20 mouse cellular contexts compared by ENCODE assay signal in genomic region chr6:54496214-54496613, GRCm38 (mm10).
DNase-seq lines count a peak whose midpoint lies in the region; ATAC-seq lines count a peak whose summit lies in the region.
"Had no signal": no experiment of that assay in that cellular context is flagged by ENCODE, and none has a peak within 500 bp of the region (broad histone marks: within the 10 kb centered on the region; RNA-seq: fewer than 3 reads in every experiment).

No protein-coding gene starts in this region.

- H3K9ac ChIP-seq in kidney, embryonic 16.5 days (replicated peaks; ENCODE audit: low read length) = no peak overlapping the region
- H3K9ac ChIP-seq: embryonic facial prominence, embryonic 13.5 days; forebrain, embryonic 15.5 days; liver, postnatal 0 days had no signal

- no peaks in the 10 kb centered on the region for H3K9me3 ChIP-seq in kidney, embryonic 16.5 days (ENCODE audit: low read length)
- H3K9me3 ChIP-seq: embryonic facial prominence, embryonic 13.5 days; forebrain, embryonic 15.5 days; heart, embryonic 10.5 days; midbrain, embryonic 10.5 days had no signal

- no peak for DNase-seq in kidney, adult 18-20 months
- peak; percentile 64 to 76 for DNase-seq in cerebellum, adult 18-20 months
- peak; percentile 49 to 59 for DNase-seq in cerebellum, postnatal 10 days
- DNase-seq in thymus, postnatal 25 days = no peak
- no peak for DNase-seq in lung, postnatal 36 days
- DNase-seq in layer of hippocampus, adult 18-20 months (ENCODE audit: low spot score in 2 of 2) = no peak
- DNase-seq: adrenal gland, adult 8-10 months; gastrocnemius, postnatal 10 days; kidney, adult 11 months; liver, postnatal 0 days; thymus, postnatal 14 days had no signal

- WGBS in kidney, embryonic 16.5 days = 86% methylated on average over 7 of the region's 7 CpGs

- ATAC-seq in kidney, embryonic 16.5 days (ENCODE audit: low FRiP score, low TSS enrichment) = 0 out of 2 replicates have a peak, but pooled peaks have one; percentile 15
- ATAC-seq: activated CD4-positive, CD25-positive, alpha-beta regulatory T cell, adult 4 months; forebrain, embryonic 15.5 days; liver, postnatal 0 days; lung, postnatal 0 days had no signal

- no peaks in the 10 kb centered on the region for H3K36me3 ChIP-seq in kidney, embryonic 16.5 days (ENCODE audit: insufficient read depth, low read length)
- H3K36me3 ChIP-seq: embryonic facial prominence, embryonic 13.5 days; heart, embryonic 10.5 days had no signal

- no peak overlapping the region for H3K4me2 ChIP-seq in kidney, embryonic 16.5 days (replicated peaks; ENCODE audit: low read depth, low read length)
- H3K4me2 ChIP-seq: embryonic facial prominence, embryonic 13.5 days; forebrain, embryonic 15.5 days; liver, embryonic 11.5 days had no signal

- H3K4me3 ChIP-seq in kidney, embryonic 16.5 days (ENCODE audit: low read length) = no peak overlapping the region
- H3K4me3 ChIP-seq: embryonic facial prominence, embryonic 13.5 days; forebrain, embryonic 15.5 days; heart, embryonic 10.5 days; midbrain, embryonic 10.5 days had no signal

- H3K27ac ChIP-seq in kidney, embryonic 16.5 days (ENCODE audit: low read length) = no peak overlapping the region
- H3K27ac ChIP-seq: embryonic facial prominence, embryonic 13.5 days; forebrain, embryonic 15.5 days; heart, embryonic 10.5 days; kidney, postnatal 0 days had no signal

- H3K27me3 ChIP-seq in kidney, embryonic 16.5 days (ENCODE audit: insufficient read depth, low read length) = no peaks in the 10 kb centered on the region
- H3K27me3 ChIP-seq: embryonic facial prominence, embryonic 13.5 days; forebrain, embryonic 15.5 days had no signal

- no peaks in the 10 kb centered on the region for H3K4me1 ChIP-seq in kidney, embryonic 16.5 days (ENCODE audit: insufficient read depth, low read length)
- H3K4me1 ChIP-seq: forebrain, embryonic 15.5 days had no signal

Comparison
In these comparisons a context has a peak if more than half of its experiments do, and no peak if none do; other contexts are left out.
1. DNase-seq: peak in cerebellum, adult 18-20 months (2 of 2) and cerebellum, postnatal 10 days (2 of 2); none in kidney, adult 18-20 months (single experiment), thymus, postnatal 25 days (single experiment), lung, postnatal 36 days (single experiment) and layer of hippocampus, adult 18-20 months (0 of 2).